Mouse (Mus musculus) ZHBTc4 (cell line): ENCODE data around the gene Mex3a.
"Not testable (repeated sequence)": the region's sequence is repeated elsewhere in the genome, so short reads cannot be mapped to it uniquely, and the experiment has no call there.

Experiments
- DNase-seq: peaks from one replicate; pipeline ENCODE4 v3.0.0-alpha.2; 2011; ENCODE audit warnings: low read depth, low spot score

Gene Mex3a

DNA sequence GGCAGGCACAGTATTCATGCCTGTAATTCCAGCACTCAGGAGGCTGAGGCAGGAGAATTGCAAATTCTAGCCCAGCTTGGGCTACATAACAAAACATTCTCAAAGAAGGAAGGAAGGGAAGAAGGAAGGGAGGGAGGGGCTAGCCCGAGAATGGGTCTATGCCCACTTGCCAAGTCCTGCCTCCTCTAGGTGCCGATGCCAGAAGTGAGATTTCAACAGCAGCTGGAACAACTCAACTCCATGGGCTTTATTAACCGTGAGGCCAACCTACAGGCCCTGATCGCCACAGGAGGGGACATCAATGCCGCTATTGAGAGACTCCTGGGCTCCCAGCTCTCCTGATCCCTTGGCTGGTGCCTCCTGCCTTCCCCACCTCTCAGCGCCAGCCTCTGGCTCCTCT is 35.7 kb downstream of the Mex3a start:
- peak; percentile 82 for DNase-seq

DNA sequence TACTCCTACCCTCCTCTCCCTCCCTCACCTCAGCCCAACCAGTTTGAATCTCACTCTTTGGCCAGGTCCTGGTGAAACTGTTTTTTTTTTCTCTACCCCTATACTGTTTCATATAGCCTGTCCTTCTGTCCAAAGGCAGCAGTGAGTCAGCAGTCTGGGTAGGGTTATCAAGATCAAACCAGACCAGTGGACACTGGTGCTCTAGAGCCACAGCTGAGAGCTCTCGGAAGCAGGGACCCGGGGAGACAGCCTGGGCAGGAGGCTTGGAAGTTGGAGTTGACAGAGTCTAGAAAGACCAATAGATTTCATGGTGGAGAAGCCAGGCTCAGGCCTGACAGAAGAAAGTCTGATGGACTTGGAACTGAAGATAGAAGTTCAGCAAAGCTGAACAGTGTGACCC is 36.4 kb downstream of the Mex3a start:
- DNase-seq = no peak

- DNase-seq = no peak
Observed at GRCm38 (mm10) chr3:88569093-88569492, 36.9 kb downstream of the Mex3a start.

- peak; percentile 65 for DNase-seq
Observed at GRCm38 (mm10) chr3:88569694-88570093, 37.5 kb downstream of the Mex3a start.

GRCm38 (mm10) chr3:88570341-88570740 is 38.1 kb downstream of the Mex3a start:
- DNase-seq = no peak

GRCm38 (mm10) chr3:88571856-88572255 is 39.7 kb downstream of the Mex3a start:
- DNase-seq = peak; percentile 97

DNA sequence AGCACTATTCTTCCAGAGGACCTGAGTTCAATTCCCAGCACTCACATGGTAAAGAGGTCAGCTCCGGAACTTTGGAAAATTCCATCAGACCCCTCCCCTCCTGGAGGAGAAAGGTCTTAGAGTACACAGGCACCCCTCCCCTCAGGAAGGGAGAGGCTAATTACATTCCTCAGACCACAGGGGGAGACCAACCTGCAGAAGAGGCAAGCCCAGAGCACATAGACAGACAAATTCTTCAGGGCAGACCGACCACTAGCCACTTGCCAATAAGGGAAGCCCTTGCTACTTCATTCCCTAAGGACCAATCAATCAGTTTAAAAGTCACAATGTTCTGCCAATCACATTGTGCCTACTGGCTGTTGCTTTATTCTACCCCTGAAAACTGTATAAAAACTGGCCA is 40.6 kb downstream of the Mex3a start:
- peak; percentile 98 for DNase-seq

- peak; percentile 71 for DNase-seq
Observed at GRCm38 (mm10) chr3:88573810-88574209, 41.6 kb downstream of the Mex3a start.

GRCm38 (mm10) chr3:88575540-88575939 is 43.3 kb downstream of the Mex3a start, which contains the start of gene Ssr2:
TSS of gene Ssr2 (plus strand) at chr3:88575876.
- DNase-seq = peak; percentile 94

DNA sequence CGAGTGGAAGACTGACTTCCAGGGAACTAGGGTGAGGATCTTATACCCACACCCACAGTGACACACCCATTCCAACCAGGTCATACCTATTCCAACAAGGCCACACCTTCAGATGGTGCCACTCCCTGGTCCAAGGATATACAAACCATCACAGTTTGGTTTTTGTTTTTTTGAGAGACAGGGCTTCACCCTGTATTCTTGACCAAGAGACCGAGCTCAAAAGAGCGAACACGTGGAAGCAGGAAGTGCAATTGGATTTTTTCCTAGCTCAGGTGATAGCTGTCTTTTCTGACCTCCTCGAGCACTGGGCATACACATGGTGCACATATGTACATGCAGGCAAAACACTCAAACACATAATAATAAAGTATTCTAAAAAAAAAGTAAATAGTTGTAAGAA is 45.7 kb downstream of the Mex3a start:
- not testable (repeated sequence) for DNase-seq

DNA sequence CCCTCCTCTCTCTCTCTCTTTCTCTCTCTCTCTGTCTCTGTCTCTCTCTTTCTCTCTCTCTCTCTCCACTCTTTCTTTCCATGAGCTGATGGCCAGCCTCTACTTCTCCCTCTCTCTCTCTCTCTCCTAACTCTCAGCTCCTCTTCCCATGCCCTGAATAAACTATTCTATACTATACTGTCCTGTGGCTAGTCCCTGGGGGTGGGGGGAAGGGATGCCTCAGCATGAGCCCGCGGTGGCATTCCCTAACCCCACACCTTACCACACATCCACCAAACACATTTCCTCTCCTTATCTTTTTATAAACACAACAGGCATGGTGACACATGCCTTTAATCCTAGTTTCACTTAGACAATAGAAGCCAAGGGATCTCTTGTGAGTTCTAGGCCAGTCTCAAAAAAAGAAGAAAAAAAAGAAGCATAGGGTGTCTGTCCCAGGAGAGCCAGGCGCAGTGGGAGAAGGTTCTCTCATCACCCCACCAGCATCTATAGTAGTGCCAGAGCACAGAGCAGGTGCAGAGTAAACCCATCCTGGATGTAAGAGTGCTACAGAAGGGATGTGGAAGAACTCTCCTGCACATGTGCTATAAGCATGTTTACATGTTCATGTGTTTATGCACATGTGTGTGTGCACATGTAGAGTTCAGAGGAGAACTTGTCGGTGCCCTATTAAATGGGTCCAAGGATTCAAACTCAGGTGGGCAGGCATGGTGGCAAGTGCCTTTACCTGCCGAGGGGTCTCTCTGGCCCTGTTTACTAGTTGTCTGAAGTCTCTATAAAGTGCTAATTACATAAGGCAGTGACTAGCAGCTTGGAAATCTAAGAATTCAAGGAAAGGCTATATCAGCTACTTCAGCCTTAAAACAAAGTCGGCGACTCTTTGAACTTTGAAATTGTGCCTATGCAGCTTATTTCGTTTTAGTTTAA is 46.6 kb downstream of the Mex3a start:
- no peak for DNase-seq

- peak; percentile 83 for DNase-seq
Observed at GRCm38 (mm10) chr3:88579454-88580117, 47.4 kb downstream of the Mex3a start.

- DNase-seq = peak; percentile 70
Observed at GRCm38 (mm10) chr3:88585769-88586168, 53.6 kb downstream of the Mex3a start.

GRCm38 (mm10) chr3:88586640-88587039 is 54.4 kb downstream of the Mex3a start:
- DNase-seq = peak; percentile 72

GRCm38 (mm10) chr3:88590246-88590645 is 58.1 kb downstream of the Mex3a start:
- DNase-seq = no peak
